Mouse (Mus musculus) v-Abl transformed pro-B cells (cell line): Measurements from ENCODE around the gene Nxnl1.
"Not testable (repeated sequence)": the region's sequence is repeated elsewhere in the genome, so short reads cannot be mapped to it uniquely, and the experiment has no call there.

Source experiments
- in situ Hi-C, 2 experiments: fragments of 400-800 bp; cut with MboI; formaldehyde crosslinking; loops; one replicate each; pipeline ENCODE4 v1.15.1; 2025; ENCODE audit not compliant: unreplicated experiment in 2 of 2

Gene Nxnl1

DNA sequence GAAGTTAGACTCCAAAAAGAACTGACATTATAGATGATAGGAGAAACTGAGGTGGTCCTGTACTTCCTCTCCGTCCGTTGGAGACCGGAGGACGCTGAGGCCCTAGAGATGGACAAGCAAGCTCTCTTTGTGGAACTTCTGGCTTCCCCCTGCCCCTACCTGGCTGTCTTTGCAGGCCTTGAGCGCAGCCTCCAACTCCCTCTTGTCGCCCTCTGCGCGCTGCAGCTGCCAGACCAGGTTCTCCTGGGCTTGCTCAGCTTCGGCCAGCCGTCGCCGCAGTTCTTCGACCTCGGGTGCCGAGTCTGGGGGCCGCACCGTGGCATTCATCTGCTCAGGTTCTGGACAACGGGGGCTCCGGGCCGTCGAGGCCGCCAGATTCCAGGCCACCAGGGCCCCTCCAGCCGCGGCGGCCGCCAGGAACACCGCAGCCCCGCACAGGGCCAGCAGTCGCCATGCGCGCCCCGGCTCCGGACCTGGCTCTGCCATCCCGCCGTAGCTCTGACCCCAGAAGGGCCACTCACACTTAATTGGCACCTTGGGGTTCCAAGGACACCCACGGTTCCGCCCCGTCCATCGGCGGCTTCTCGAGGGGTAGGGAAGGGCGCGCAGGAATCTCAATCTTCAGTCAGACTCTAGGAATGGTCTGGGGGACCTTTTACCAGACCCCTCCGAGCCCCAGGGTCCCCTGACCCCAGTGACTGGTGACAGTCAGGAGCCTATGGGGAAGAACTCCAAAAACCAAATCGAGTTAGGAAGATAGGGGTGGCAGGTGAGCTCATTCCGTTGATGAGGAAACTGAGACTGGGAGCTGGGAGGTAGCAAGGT lies 41.0 kb downstream of the Nxnl1 start, which contains the start of gene Ccdc194:
TSS of gene Ccdc194 (minus strand) at position 486 of the 825 bp plus-strand sequence.
- in situ Hi-C loops = no loop called here

DNA sequence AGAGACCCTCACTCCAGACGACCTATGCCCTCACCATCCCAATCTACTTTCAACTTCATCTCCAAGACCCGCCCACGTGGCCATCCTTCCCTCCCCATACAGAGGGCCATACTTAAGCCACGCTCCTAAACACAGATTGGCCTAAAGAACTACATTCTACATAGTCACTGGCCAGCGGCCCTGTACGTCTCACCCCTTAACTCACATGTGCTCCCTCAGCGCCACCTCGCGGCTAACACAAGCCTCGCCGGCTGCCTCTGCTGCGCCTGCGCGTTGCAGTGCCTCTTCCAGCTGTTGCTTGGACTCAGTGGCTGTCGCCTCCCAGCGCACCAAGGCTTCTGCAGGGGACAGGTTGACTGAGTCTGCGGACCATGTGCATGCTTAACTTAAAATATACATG lies 44.8 kb downstream of the Nxnl1 start:
- in situ Hi-C loops = loop anchor here (5.0 kb wide), 1 partner anchor 79 kb away; no protein-coding TSS in a partner anchor

DNA sequence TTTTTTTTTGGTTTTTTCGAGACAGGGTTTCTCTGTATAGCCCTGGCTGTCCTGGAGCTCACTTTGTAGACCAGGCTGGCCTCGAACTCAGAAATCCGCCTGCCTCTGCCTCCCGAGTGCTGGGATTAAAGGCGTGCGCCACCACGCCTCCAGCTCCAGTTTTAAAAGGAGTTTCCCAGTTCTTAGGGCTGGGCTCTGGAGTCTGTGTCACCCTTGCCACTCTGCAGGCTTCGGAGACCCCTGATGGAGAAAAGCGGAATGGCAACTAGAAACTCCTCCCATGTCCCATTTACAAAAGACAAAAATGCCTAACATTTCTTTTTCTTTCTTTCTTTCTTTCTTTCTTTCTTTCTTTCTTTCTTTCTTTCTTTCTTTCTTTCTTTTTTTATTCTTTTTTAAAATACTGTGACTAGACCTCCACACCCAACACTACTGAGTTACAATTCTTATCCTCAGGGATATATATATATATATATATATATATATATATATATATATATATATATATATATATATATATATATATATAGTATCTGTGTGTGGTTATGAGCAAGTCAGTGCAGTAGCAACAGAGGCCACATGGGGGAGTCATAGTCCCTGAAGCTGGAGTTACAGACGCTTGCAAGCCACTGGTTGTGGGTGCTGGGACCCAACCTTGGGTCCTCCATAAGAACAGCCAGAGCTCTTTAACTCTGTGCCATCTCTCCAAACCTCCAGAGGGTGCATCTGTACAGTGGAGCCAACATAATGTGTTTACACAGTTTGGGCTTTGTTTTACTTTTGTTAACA lies 47.2 kb downstream of the Nxnl1 start:
- in situ Hi-C loops = not testable (repeated sequence)

- in situ Hi-C loops = no loop called here
These were observed 49.6 kb downstream of the Nxnl1 start for GRCm38 (mm10) chr8:71516786-71517185.

DNA sequence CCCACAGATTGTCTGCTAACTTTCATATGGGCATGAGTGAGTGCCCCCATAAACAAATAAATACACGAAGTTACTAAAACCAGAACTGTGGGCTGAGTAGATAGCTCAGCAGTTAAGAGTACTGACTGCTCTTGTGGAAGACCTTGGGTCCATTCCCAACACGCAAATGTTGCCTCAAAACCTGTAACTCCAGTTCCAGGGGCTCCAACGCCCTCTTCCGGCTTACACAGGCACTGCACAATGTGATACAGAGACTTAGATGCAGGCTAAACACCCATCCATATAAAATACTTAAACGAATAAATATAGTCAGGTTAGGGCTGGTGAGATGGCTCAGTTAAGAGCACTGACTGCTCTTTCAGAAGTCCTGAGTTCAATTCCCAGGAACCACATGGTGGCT lies 51.4 kb downstream of the Nxnl1 start:
- in situ Hi-C loops = no loop called here

- in situ Hi-C loops = no loop called here
These were observed 53.2 kb downstream of the Nxnl1 start for GRCm38 (mm10) chr8:71513018-71513754.

GRCm38 (mm10) chr8:71511644-71512043 lies 54.8 kb downstream of the Nxnl1 start, which contains the start of gene Plvap:
Gene Plvap, minus strand, starts transcription at chr8:71511752.
- in situ Hi-C loops = no loop called here
